Mouse (Mus musculus): ENCODE data around the gene Stx18. TPM values are rescaled to one million over a fixed set of nuclear protein-coding genes. Genes with fewer than 3 reads are reported as not detected.

Stx18 gene
- polyA plus RNA-seq, 1 experiment from 2014 or later: 48.1 TPM

- ChIA-PET CTCF (interaction anchor here (1.1 to 3.3 kb wide), 2 partner anchors 10 to 32 kb away, joined by 3 to 16 read pairs; no protein-coding TSS in a partner anchor), POLR2A (interaction anchor here (0.6 to 1.4 kb wide), 2 partner anchors 10 to 11 kb away, joined by 3 to 4 read pairs; no protein-coding TSS in a partner anchor)
- peak; percentile 31 for DNase-seq (ENCODE audit: low read depth, low spot score)
- no peak for TF ChIP-seq CTCF (IDR thresholded peaks at IDR 0.05)
- in situ Hi-C loops (cut with MboI; ENCODE audit: low pct_unique_long_range_greater_than_20kb): no loop called here
- peak; percentile 53 for ATAC-seq
- no peaks in the 10 kb centered on the region for H3K27me3 ChIP-seq
Observed at GRCm38 (mm10) chr5:38119268-38119667, 80.7 kb downstream of the Stx18 start.

DNA sequence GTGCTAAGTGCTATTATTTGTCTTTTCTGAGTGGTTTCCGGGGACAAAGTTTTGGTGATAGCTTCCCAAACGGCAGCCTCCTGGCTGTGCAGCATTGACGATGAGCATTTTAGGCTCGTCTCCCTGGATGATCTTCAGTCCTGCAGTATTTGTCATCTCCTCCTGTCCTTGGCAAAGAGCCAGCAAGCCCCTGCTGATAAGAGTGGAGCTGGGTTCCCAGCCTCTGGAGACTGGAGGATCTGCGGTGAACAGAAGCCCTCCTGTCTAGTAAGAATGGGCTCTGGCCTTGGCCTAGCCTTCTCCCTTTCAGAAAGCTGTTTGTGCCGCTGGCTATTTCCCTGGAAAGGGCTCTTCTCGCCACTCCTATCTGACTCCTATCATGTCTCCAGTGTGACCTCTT lies 83.2 kb downstream of the Stx18 start:
- in situ Hi-C loops (cut with MboI; ENCODE audit: low pct_unique_long_range_greater_than_20kb): no loop called here
- ATAC-seq: no peak
- H3K27me3 ChIP-seq: no peaks in the 10 kb centered on the region
- ChIA-PET POLR2A (no interaction called here), CTCF (interaction anchor here (2.3 to 3.3 kb wide), 3 partner anchors 13 to 31 kb away, joined by 6 to 16 read pairs (median 6); no protein-coding TSS in a partner anchor)
- no peak for DNase-seq (ENCODE audit: low read depth, low spot score)
- TF ChIP-seq CTCF (IDR thresholded peaks at IDR 0.05): no peak

- ATAC-seq: no peak
- no peak for TF ChIP-seq CTCF (IDR thresholded peaks at IDR 0.05)
Observed at GRCm38 (mm10) chr5:38126519-38127306, 88.2 kb downstream of the Stx18 start.

DNA sequence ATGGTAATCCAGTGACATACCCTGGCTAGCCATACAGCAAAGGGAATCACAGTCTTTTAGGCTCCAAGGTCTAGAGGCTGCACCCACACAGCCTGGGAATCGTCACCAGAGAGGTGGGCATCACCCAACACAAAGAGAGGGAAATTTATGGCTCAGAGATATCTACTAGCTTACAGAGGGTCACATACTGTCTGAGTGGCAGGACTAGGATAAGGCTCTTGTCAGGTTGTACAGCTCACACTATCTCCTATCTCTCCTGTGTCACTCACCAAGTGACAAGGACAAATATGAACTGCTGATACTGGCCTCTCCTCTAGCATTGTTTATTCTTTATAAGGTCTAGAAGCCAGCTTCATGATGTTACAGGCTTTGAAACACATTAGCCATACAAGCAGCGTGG lies 90.8 kb downstream of the Stx18 start:
- no peak for DNase-seq (ENCODE audit: low read depth, low spot score)
- no peak for TF ChIP-seq CTCF (IDR thresholded peaks at IDR 0.05)
- no peaks in the 10 kb centered on the region for H3K27me3 ChIP-seq
- in situ Hi-C loops (cut with MboI; ENCODE audit: low pct_unique_long_range_greater_than_20kb): no loop called here
- ChIA-PET CTCF (no interaction called here), POLR2A (interaction anchor here (0.6 to 1.9 kb wide), 2 partner anchors 10 to 11 kb away, joined by 3 to 4 read pairs; no protein-coding TSS in a partner anchor)
- no peak for ATAC-seq

More at GRCm38 (mm10) chr5:38126519-38127306, 88.2 kb downstream of the Stx18 start:
- DNase-seq (ENCODE audit: low read depth, low spot score): no peak
- in situ Hi-C loops (cut with MboI; ENCODE audit: low pct_unique_long_range_greater_than_20kb): no loop called here
- H3K27me3 ChIP-seq: no peaks in the 10 kb centered on the region
- ChIA-PET POLR2A (interaction anchor here (0.6 kb wide), 2 partner anchors 20 to 53 kb away, joined by 4 to 8 read pairs; no protein-coding TSS in a partner anchor), CTCF (interaction anchor here (2.3 kb wide), 1 partner anchor 12 kb away, joined by 9 read pairs; no protein-coding TSS in a partner anchor)

DNA sequence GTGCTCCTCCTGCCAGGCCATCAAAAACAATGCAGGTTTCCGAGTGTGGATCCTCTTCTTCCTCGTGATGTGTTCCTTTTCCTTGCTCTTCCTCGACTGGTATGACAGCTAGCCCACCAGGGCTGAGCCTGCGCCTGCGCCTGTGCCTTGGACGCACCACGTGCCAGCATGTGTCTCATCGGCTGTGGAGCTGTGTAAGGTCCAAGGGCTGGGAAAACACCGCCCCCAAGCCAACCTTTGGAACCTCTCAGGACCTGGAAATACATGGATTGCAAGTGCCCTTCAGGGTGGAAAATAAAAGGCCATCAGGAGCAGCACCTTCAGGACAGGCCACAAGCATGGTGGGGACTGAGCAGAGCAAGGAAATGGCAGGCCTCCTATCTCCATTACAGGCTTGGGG lies 97.7 kb downstream of the Stx18 start:
- ChIA-PET POLR2A (no interaction called here), CTCF (interaction anchor here (1.1 to 2.0 kb wide), 3 partner anchors 9 to 62 kb away, joined by 3 to 5 read pairs (median 4); no protein-coding TSS in a partner anchor)
- TF ChIP-seq CTCF (IDR thresholded peaks at IDR 0.05): no peak
- DNase-seq (ENCODE audit: low read depth, low spot score): no peak
- no peaks in the 10 kb centered on the region for H3K27me3 ChIP-seq
- no peak for ATAC-seq
- in situ Hi-C loops (cut with MboI; ENCODE audit: low pct_unique_long_range_greater_than_20kb): no loop called here

GRCm38 (mm10) chr5:38137163-38137562 lies 98.6 kb downstream of the Stx18 start:
- in situ Hi-C loops (cut with MboI; ENCODE audit: low pct_unique_long_range_greater_than_20kb): no loop called here
- ChIA-PET POLR2A (no interaction called here), CTCF (interaction anchor here (1.1 to 2.1 kb wide), 4 partner anchors 8 to 61 kb away, joined by 3 to 5 read pairs (median 4); no protein-coding TSS in a partner anchor)
- ATAC-seq (no peak), DNase-seq (ENCODE audit: low read depth, low spot score) (no peak)
- H3K27me3 ChIP-seq: no peaks in the 10 kb centered on the region
- TF ChIP-seq CTCF (IDR thresholded peaks at IDR 0.05): no peak

DNA sequence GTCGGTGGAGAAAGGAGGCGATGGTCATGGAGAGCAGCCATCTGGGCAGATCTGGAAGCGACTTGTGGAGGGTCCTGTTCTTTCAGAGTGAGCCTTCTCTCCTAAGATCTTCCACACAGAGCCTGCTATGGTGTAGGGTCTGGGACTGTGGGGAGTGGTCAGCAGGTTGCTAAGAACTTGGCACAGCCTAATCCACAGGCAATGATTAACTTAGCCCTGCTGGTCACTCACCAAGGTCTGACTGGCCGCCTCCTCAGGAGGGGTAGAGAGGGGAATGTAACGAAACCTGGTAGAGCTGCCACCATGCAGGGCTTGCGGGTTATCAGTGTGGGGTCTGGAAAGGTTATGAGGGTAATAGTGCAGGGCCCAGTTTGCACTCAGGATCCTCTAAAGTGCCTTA lies 102.4 kb downstream of the Stx18 start:
- in situ Hi-C loops (cut with MboI; ENCODE audit: low pct_unique_long_range_greater_than_20kb): no loop called here
- H3K27me3 ChIP-seq: no peaks in the 10 kb centered on the region
- ATAC-seq (no peak), DNase-seq (ENCODE audit: low read depth, low spot score) (no peak)
- TF ChIP-seq CTCF (IDR thresholded peaks at IDR 0.05): no peak
- ChIA-PET POLR2A (interaction anchor here (1.3 kb wide), 1 partner anchor 12 kb away, joined by 4 read pairs; no protein-coding TSS in a partner anchor), CTCF (interaction anchor here (0.6 to 0.7 kb wide), 2 partner anchors 15 to 25 kb away, joined by 3 read pairs; no protein-coding TSS in a partner anchor)

GRCm38 (mm10) chr5:38146524-38146923 lies 108.0 kb downstream of the Stx18 start:
- no peak for TF ChIP-seq CTCF (IDR thresholded peaks at IDR 0.05)
- POLR2A ChIA-PET: no interaction called here
- no peaks in the 10 kb centered on the region for H3K27me3 ChIP-seq
- DNase-seq (ENCODE audit: low read depth, low spot score) (no peak), ATAC-seq (no peak)
- CTCF ChIA-PET: no interaction called here
- in situ Hi-C loops (cut with MboI; ENCODE audit: low pct_unique_long_range_greater_than_20kb): no loop called here

GRCm38 (mm10) chr5:38151264-38151663 lies 112.7 kb downstream of the Stx18 start:
- no peaks in the 10 kb centered on the region for H3K27me3 ChIP-seq
- in situ Hi-C loops (cut with MboI; ENCODE audit: low pct_unique_long_range_greater_than_20kb): no loop called here
- POLR2A ChIA-PET: no interaction called here
- DNase-seq (ENCODE audit: low read depth, low spot score): peak; percentile 57
- peak; percentile 79 for ATAC-seq
- CTCF ChIA-PET: interaction anchor here (1.0 to 3.1 kb wide), 2 partner anchors 33 to 46 kb away, joined by 3 to 10 read pairs; no protein-coding TSS in a partner anchor
- no peak for TF ChIP-seq CTCF (IDR thresholded peaks at IDR 0.05)

- CTCF ChIA-PET: interaction anchor here (0.6 to 3.1 kb wide), 2 partner anchors 45 to 58 kb away, joined by 3 to 10 read pairs; no protein-coding TSS in a partner anchor
- in situ Hi-C loops (cut with MboI; ENCODE audit: low pct_unique_long_range_greater_than_20kb): no loop called here
- POLR2A ChIA-PET: interaction anchor here (0.6 kb wide), 1 partner anchor 80 kb away, joined by 4 read pairs; no protein-coding TSS in a partner anchor
- H3K27me3 ChIP-seq: peaks cover 6% of the 10 kb centered on the region
- DNase-seq (ENCODE audit: low read depth, low spot score): no peak
- TF ChIP-seq CTCF (IDR thresholded peaks at IDR 0.05): no peak
- ATAC-seq: no peak
Observed at GRCm38 (mm10) chr5:38152201-38153108, 113.9 kb downstream of the Stx18 start.

Measured in Patski (cell line).